Mouse (Mus musculus) MEL (cell line): Measurements from ENCODE around the gene Calm3. TPM values are rescaled to one million over a fixed set of nuclear protein-coding genes. Genes with fewer than 3 reads are reported as not detected.

Experiments used
- DNase-seq: peaks from one replicate; pipeline ENCODE4 v3.0.0; 2011; ENCODE audit warnings: low read depth, low spot score
- H3K27ac ChIP-seq: 2 replicates; pipeline ENCODE4 v1.5.1; 2012; ENCODE audit warnings: low read depth, mild to moderate bottlenecking, control low read depth, low read length, moderate library complexity; ENCODE audit not compliant: control insufficient read depth
- H3K27me3 ChIP-seq, 2 experiments: fragments of 150-350 bp in 1 of 2; sonication (generic) in 1 of 2; 2 replicates each; pipeline ENCODE4 v1.6.1; 2012; ENCODE audit warnings: low read length in 2 of 2, mild to moderate bottlenecking in 2 of 2, improper control_type of control experiment in 1 of 2, moderate library complexity in 1 of 2; ENCODE audit not compliant: insufficient read depth in 2 of 2, control insufficient read depth in 1 of 2
- H3K36me3 ChIP-seq, 2 experiments: 2 replicates each; pipeline ENCODE4 v1.6.1; 2012 to 2014; ENCODE audit warnings: low read length in 2 of 2, improper control_type of control experiment in 1 of 2, inconsistent platforms in 1 of 2, mild to moderate bottlenecking in 1 of 2; ENCODE audit not compliant: insufficient read depth in 2 of 2, control insufficient read depth in 1 of 2
- H3K4me1 ChIP-seq, 2 experiments: fragments of 150-350 bp in 1 of 2; sonication (generic) in 1 of 2; 2 replicates each; pipeline ENCODE4 v1.6.1; 2012; ENCODE audit warnings: low read length in 2 of 2, improper control_type of control experiment in 1 of 2, mild to moderate bottlenecking in 1 of 2; ENCODE audit not compliant: insufficient read depth in 2 of 2, control insufficient read depth in 1 of 2
- H3K4me3 ChIP-seq, 2 experiments: fragments of 150-350 bp in 1 of 2; sonication (generic) in 1 of 2; 2 replicates each; pipeline ENCODE4 v1.5.1; 2012; ENCODE audit warnings: low read depth in 2 of 2, low read length in 2 of 2, mild to moderate bottlenecking in 2 of 2, moderate library complexity in 2 of 2, control low read depth in 1 of 2, improper control_type of control experiment in 1 of 2; ENCODE audit not compliant: control insufficient read depth in 1 of 2, insufficient read depth in 1 of 2
- H3K79me2 ChIP-seq: 2 replicates; pipeline ENCODE4 v1.6.1; 2012; ENCODE audit warnings: mild to moderate bottlenecking, low read length, moderate library complexity; ENCODE audit not compliant: control insufficient read depth, poor library complexity, insufficient read depth
- H3K9ac ChIP-seq: 2 replicates; pipeline ENCODE4 v1.6.1; 2012; ENCODE audit warnings: low read depth, mild to moderate bottlenecking, control low read depth, low read length, moderate library complexity; ENCODE audit not compliant: control insufficient read depth, poor library complexity, severe bottlenecking
- H3K9me3 ChIP-seq: fragments of 150-350 bp; sonication (generic); replicated peaks from 2 replicates; pipeline ENCODE4 v1.6.1; 2012; ENCODE audit warnings: mild to moderate bottlenecking, low read length, improper control_type of control experiment, moderate library complexity; ENCODE audit not compliant: insufficient read depth
- BHLHE40 ChIP-seq: IDR thresholded peaks from 2 replicates; pipeline ENCODE4 v1.6.1; 2012; ENCODE audit warnings: low read depth, mild to moderate bottlenecking, inconsistent platforms, low read length, improper control_type of control experiment, borderline replicate concordance
- CHD1 ChIP-seq: IDR thresholded peaks from 2 replicates; pipeline ENCODE4 v1.6.1; 2012; ENCODE audit warnings: low read depth, mild to moderate bottlenecking, inconsistent platforms, low read length, improper control_type of control experiment
- CHD2 ChIP-seq: IDR thresholded peaks from 2 replicates; pipeline ENCODE4 v1.6.1; 2011; ENCODE audit warnings: low read length, improper control_type of control experiment
- CTCF ChIP-seq, 3 experiments: IDR thresholded peaks in 2 of 3; conservative IDR thresholded peaks in 1 of 3; 2 replicates each; pipeline ENCODE4 v1.5.1; 2011 to 2012; ENCODE audit warnings: low read length in 3 of 3, low read depth in 2 of 3, mild to moderate bottlenecking in 2 of 3, improper control_type of control experiment in 1 of 3, inconsistent platforms in 1 of 3, mixed read lengths in 1 of 3, moderate library complexity in 1 of 3; ENCODE audit not compliant: control insufficient read depth in 1 of 3, insufficient read depth in 1 of 3, poor library complexity in 1 of 3, severe bottlenecking in 1 of 3
- ELF1 ChIP-seq: IDR thresholded peaks from 2 replicates; pipeline ENCODE4 v1.6.1; 2014; ENCODE audit warnings: low read depth, mild to moderate bottlenecking, inconsistent platforms, low read length, improper control_type of control experiment, moderate library complexity
- EP300 ChIP-seq, 2 experiments: IDR thresholded peaks; 2 replicates each; pipeline ENCODE4 v1.6.1; 2011; ENCODE audit warnings: improper control_type of control experiment in 2 of 2, low read length in 2 of 2, low read depth in 1 of 2, mild to moderate bottlenecking in 1 of 2
- ETS1 ChIP-seq: IDR thresholded peaks from 2 replicates; pipeline ENCODE4 v1.6.1; 2012; ENCODE audit warnings: low read depth, mild to moderate bottlenecking, inconsistent platforms, low read length, improper control_type of control experiment, moderate library complexity
- HCFC1 ChIP-seq: IDR thresholded peaks from 2 replicates; pipeline ENCODE4 v1.6.1; 2012; ENCODE audit warnings: low read depth, mild to moderate bottlenecking, inconsistent platforms, low read length, improper control_type of control experiment, moderate library complexity
- JUND ChIP-seq: IDR thresholded peaks from 2 replicates; pipeline ENCODE4 v1.6.1; 2011; ENCODE audit warnings: low read depth, mild to moderate bottlenecking, improper control_type of control experiment, low read length
- KAT2A ChIP-seq: conservative IDR thresholded peaks from 2 replicates; pipeline ENCODE4 v1.6.1; 2012; ENCODE audit warnings: low read depth, low read length, improper control_type of control experiment, inconsistent platforms
- MAFK ChIP-seq: IDR thresholded peaks from 2 replicates; pipeline ENCODE4 v1.6.1; 2011; ENCODE audit warnings: low read depth, mild to moderate bottlenecking, low read length, improper control_type of control experiment, borderline replicate concordance
- MAX ChIP-seq: IDR thresholded peaks from 2 replicates; pipeline ENCODE4 v1.6.1; 2011; ENCODE audit warnings: low read length, improper control_type of control experiment
- MAZ ChIP-seq: IDR thresholded peaks from 2 replicates; pipeline ENCODE4 v1.6.1; 2012; ENCODE audit warnings: low read depth, mild to moderate bottlenecking, inconsistent platforms, low read length, improper control_type of control experiment
- MEF2A ChIP-seq: IDR thresholded peaks from 2 replicates; pipeline ENCODE4 v1.6.1; 2014; ENCODE audit warnings: low read depth, mild to moderate bottlenecking, inconsistent platforms, low read length, improper control_type of control experiment; ENCODE audit not compliant: poor library complexity, insufficient replicate concordance, severe bottlenecking; ENCODE audit errors: extremely low read depth
- MXI1 ChIP-seq: IDR thresholded peaks from 2 replicates; pipeline ENCODE4 v1.6.1; 2011; ENCODE audit warnings: mild to moderate bottlenecking, low read depth, low read length, improper control_type of control experiment
- MYB ChIP-seq: IDR thresholded peaks from 2 replicates; pipeline ENCODE4 v1.6.1; 2011; ENCODE audit warnings: mild to moderate bottlenecking, low read depth, low read length, improper control_type of control experiment
- MYC ChIP-seq: IDR thresholded peaks from 2 replicates; pipeline ENCODE4 v1.6.1; 2011; ENCODE audit warnings: low read depth, mild to moderate bottlenecking, low read length, improper control_type of control experiment, moderate library complexity
- NRF1 ChIP-seq: IDR thresholded peaks from 2 replicates; pipeline ENCODE4 v1.6.1; 2014; ENCODE audit warnings: low read depth, mild to moderate bottlenecking, inconsistent platforms, low read length, improper control_type of control experiment, moderate library complexity; ENCODE audit not compliant: poor library complexity, insufficient read depth, severe bottlenecking
- POLR2A ChIP-seq, 2 experiments: IDR thresholded peaks; 2 replicates each; pipeline ENCODE4 v1.6.1; 2011 to 2012; ENCODE audit warnings: low read length in 2 of 2, mild to moderate bottlenecking in 2 of 2, control low read depth in 1 of 2, improper control_type of control experiment in 1 of 2, low read depth in 1 of 2, moderate library complexity in 1 of 2; ENCODE audit not compliant: control insufficient read depth in 1 of 2, insufficient read depth in 1 of 2, poor library complexity in 1 of 2
- POLR2AphosphoS2 ChIP-seq: IDR thresholded peaks from 2 replicates; pipeline ENCODE4 v1.6.1; 2011; ENCODE audit warnings: low read length, improper control_type of control experiment
- POLR2AphosphoS5 ChIP-seq: IDR thresholded peaks from 2 replicates; pipeline ENCODE4 v1.6.1; 2012; ENCODE audit warnings: low read depth, borderline replicate concordance, mild to moderate bottlenecking, inconsistent platforms, low read length, moderate library complexity, mixed read lengths
- RAD21 ChIP-seq: IDR thresholded peaks from 2 replicates; pipeline ENCODE4 v1.6.1; 2011; ENCODE audit warnings: mild to moderate bottlenecking, low read depth, low read length, improper control_type of control experiment
- RCOR1 ChIP-seq: IDR thresholded peaks from 2 replicates; pipeline ENCODE4 v1.6.1; 2012; ENCODE audit warnings: low read depth, mild to moderate bottlenecking, inconsistent platforms, low read length, improper control_type of control experiment
- SIN3A ChIP-seq: IDR thresholded peaks from 2 replicates; pipeline ENCODE4 v1.6.1; 2012; ENCODE audit warnings: low read length, improper control_type of control experiment, inconsistent platforms
- TBP ChIP-seq: IDR thresholded peaks from 2 replicates; pipeline ENCODE4 v1.8.0; 2011; ENCODE audit warnings: low read depth, low read length, improper control_type of control experiment
- TCF12 ChIP-seq: IDR thresholded peaks from 2 replicates; pipeline ENCODE4 v1.6.1; 2014; ENCODE audit warnings: low read depth, mild to moderate bottlenecking, inconsistent platforms, low read length, improper control_type of control experiment, moderate library complexity
- USF1 ChIP-seq: IDR thresholded peaks from 2 replicates; pipeline ENCODE4 v1.6.1; 2014; ENCODE audit warnings: low read depth, mild to moderate bottlenecking, inconsistent platforms, low read length, improper control_type of control experiment, moderate library complexity
- USF2 ChIP-seq, 2 experiments: IDR thresholded peaks; 2 replicates each; pipeline ENCODE4 v1.6.1; 2011 to 2012; ENCODE audit warnings: improper control_type of control experiment in 2 of 2, low read length in 2 of 2, borderline replicate concordance in 1 of 2, inconsistent platforms in 1 of 2, low read depth in 1 of 2, mild to moderate bottlenecking in 1 of 2; ENCODE audit not compliant: insufficient read depth in 1 of 2
- ZKSCAN1 ChIP-seq: IDR thresholded peaks from 2 replicates; pipeline ENCODE4 v1.6.1; 2012; ENCODE audit warnings: low read depth, mild to moderate bottlenecking, inconsistent platforms, low read length, improper control_type of control experiment, moderate library complexity
- ZMIZ1 ChIP-seq: IDR thresholded peaks from 2 replicates; pipeline ENCODE4 v1.6.1; 2012; ENCODE audit warnings: low read depth, mild to moderate bottlenecking, inconsistent platforms, low read length, improper control_type of control experiment, moderate library complexity
- ZNF384 ChIP-seq: IDR thresholded peaks from 2 replicates; pipeline ENCODE4 v1.6.1; 2012; ENCODE audit warnings: low read depth, mild to moderate bottlenecking, inconsistent platforms, low read length, improper control_type of control experiment
- polyA plus RNA-seq, 2 experiments: library from polyadenylated mRNA; stranded (reverse) in 1 of 2; unstranded in 1 of 2; fragments of >175 nt in 1 of 2; fragments of >200 nt in 1 of 2; gene quantifications; 2 replicates each; pipeline versions ENCODE4 v1.2.1 to v1.2.4; 2012; ENCODE audit warnings: low replicate concordance in 2 of 2, low read depth in 1 of 2; ENCODE audit not compliant: insufficient read length in 2 of 2, insufficient read depth in 1 of 2, missing spikeins in 1 of 2
- total RNA-seq: library from RNA; depleted of rRNA; stranded (reverse); fragments of 300-350 nt; gene quantifications from 2 replicates; pipeline ENCODE4 v1.2.3, GENCODE M21; 2012

Gene Calm3
- total and polyA plus RNA-seq, 3 experiments, result 482 to 1,030 (median 515) TPM

DNA sequence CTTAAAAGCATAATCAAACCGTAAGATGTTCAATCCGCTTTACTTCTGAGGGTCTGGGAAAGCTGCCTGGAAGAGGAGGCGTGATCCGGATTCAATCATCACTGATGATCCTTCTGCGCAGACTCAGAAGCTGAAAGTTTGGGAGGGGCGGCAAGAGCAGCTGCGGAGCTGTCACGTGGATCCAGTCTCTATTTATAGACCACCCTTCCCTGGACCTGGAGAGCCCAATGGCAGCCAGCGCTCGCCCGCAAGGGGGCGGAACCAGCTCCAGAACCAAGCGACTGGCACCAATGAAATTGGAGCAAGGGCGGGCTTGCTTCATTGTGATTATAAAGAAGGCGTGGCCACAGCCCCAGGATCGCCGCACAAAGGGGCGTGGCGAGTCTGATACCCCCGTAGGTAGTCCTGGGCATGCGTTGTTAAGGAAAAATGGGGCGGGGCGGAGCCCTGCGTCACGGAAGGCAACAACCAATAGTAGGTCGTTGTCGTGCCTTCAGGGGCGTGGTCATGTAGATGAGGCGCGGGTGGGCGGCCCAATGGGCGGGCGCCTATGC is 49.1 kb downstream of the Calm3 start:
- Histone ChIP-seq H3K36me3 (peaks cover 0 to 4% of the 10 kb centered on the region in 2 experiments; a peak in 2 of 4 replicates), H3K9ac (peak overlapping the region; percentile 15; the same call in 1 of the 2 replicates), H3K27me3 (no peaks in the 10 kb centered on the region), H3K9me3 (no peaks in the 10 kb centered on the region), H3K4me1 (no peaks in the 10 kb centered on the region; a peak in 1 of 4 replicates), H3K4me3 (peak overlapping the region; percentile 47 to 50), H3K79me2 (no peaks in the 10 kb centered on the region; the same call in 1 of the 2 replicates), H3K27ac (peak overlapping the region; percentile 11)
- TF ChIP-seq RAD21, result no peak
- peak; percentile 85; the same call in 1 of the 2 replicates for TF ChIP-seq BHLHE40
- TF ChIP-seq POLR2AphosphoS2, result no peak
- TF ChIP-seq ZNF384, result no peak
- 0 out of 2 replicates have a peak, but pooled peaks have one; percentile 48 for TF ChIP-seq HCFC1
- TF ChIP-seq POLR2A (IDR thresholded peaks at IDR 0.05; ENCODE audit: control insufficient read depth in 1 of 2, insufficient read depth in 1 of 2, low read depth in 1 of 2, low read length in 2 of 2, poor library complexity in 1 of 2), result no peak
- peak; percentile 83 for TF ChIP-seq MYC
- no peak for TF ChIP-seq KAT2A
- peak; percentile 78 for TF ChIP-seq TBP
- no peak for TF ChIP-seq MYB
- no peak for TF ChIP-seq POLR2AphosphoS5
- TF ChIP-seq USF2 (IDR thresholded peaks at IDR 0.05; ENCODE audit: borderline replicate concordance in 1 of 2, insufficient read depth in 1 of 2, low read depth in 1 of 2, low read length in 2 of 2), result peak in 1 of 2 experiments; percentile 64; a peak in 2 of 4 replicates
- TF ChIP-seq MAX, result peak; percentile 87
- no peak for TF ChIP-seq EP300 (IDR thresholded peaks at IDR 0.05; ENCODE audit: low read depth in 1 of 2, low read length in 2 of 2)
- TF ChIP-seq MXI1, result peak; percentile 89
- TF ChIP-seq MEF2A, result peak; percentile 90
- TF ChIP-seq JUND, result no peak
- TF ChIP-seq RCOR1, result no peak
- TF ChIP-seq CHD2, result no peak
- TF ChIP-seq USF1, result peak; percentile 93
- no peak; a peak in 1 of 6 replicates for TF ChIP-seq CTCF (IDR thresholded peaks at IDR 0.05 in 2 of 3, conservative IDR thresholded peaks at IDR 0.05 in 1 of 3; ENCODE audit: control insufficient read depth in 1 of 3, insufficient read depth in 1 of 3, low read depth in 2 of 3, low read length in 3 of 3, poor library complexity in 1 of 3, severe bottlenecking in 1 of 3)
- TF ChIP-seq CHD1, result no peak
- 0 out of 2 replicates have a peak, but pooled peaks have one; percentile 34 for TF ChIP-seq ELF1
- TF ChIP-seq ETS1, result peak; percentile 50; the same call in 1 of the 2 replicates
- peak; percentile 80 for TF ChIP-seq NRF1
- TF ChIP-seq TCF12, result no peak
- peak; percentile 54; the same call in 1 of the 2 replicates for TF ChIP-seq MAZ
- no peak for TF ChIP-seq ZMIZ1
- no peak for TF ChIP-seq MAFK
- peak; percentile 43 for TF ChIP-seq SIN3A
- TF ChIP-seq ZKSCAN1, result no peak
- DNase-seq, result peak; percentile 100
